Mouse (Mus musculus) fibroblast of lung, adult 2 months (primary cell): ENCODE measurements around the gene Pja2.
"Not testable (repeated sequence)": the region's sequence is repeated elsewhere in the genome, so short reads cannot be mapped to it uniquely, and the experiment has no call there.

Source experiments
- DNase-seq: peaks from one replicate; pipeline ENCODE4 v3.0.0-alpha.2; 2011; ENCODE audit warnings: low read depth

Gene Pja2

DNA sequence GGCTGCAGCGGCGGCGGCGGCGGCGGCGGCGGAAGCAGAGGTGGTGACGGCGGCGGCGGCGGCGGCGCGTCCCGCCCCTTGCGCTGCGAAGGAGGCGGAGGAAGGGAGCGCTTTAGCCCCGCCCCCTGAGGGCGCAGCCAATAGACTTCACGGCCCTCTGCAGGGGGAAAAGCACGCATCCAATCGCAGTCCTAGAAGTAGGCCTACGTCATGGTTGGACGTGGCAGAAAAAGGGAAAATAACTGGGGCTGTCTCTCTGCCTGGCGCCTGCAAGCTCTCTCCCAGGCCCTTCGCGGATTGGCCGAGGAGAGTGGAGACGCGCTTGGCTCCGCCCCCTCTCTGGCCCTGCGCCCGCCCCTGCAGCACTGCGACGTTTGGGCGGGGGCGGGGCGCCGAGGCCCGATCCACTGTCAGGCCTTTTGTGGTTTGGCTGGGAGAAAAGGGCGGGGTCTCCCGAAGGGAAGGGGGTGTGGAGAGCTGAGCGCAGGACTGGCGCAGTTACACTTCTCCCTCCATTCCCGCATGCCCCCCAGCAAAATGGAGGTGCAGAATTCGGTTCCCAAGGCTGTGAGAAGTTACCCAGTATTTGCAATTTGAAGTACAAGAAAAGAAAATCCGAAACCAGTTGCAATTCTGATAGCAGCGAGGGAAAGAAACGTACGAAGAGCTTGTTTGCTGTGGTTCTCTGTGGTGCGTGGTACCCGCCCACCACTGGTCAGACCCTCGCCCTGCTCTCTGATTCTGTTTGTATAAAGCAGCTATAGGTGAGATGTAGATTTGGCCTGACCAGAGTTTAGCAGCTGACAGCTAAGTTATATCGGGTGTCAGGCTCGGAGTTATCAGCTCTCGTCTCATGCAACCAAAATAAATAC lies at the start of gene Pja2:
Gene Pja2, minus strand, starts transcription at position 19 of the 872 bp plus-strand sequence.
- DNase-seq = peak; percentile 99

GRCm38 (mm10) chr17:64375327-64375726 lies 43.6 kb upstream of the Pja2 start:
- no peak for DNase-seq

DNA sequence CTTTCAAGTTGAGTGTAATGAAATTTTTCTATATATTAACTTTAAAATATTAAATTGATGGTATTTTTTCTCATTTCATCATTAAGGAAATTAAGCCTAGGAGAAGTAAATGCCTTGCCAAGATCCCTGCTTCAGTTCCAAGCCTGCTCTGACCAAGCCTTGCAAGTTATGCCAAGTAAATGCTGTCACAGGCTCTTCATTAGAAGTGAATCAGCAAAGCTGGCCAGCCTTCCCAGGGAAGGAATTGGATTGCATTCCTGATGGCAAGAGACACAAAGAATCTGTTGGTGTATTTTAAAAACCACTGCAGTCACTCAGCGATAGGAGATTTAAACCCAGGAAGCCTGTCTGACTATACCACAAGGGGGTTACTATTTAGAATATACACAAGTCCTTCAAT lies 32.0 kb upstream of the Pja2 start:
- DNase-seq = peak; percentile 82

GRCm38 (mm10) chr17:64362570-64362969 lies 30.9 kb upstream of the Pja2 start:
- peak; percentile 66 for DNase-seq

- DNase-seq = no peak
These were observed 30.3 kb upstream of the Pja2 start for GRCm38 (mm10) chr17:64361911-64362425.

- DNase-seq = no peak
These were observed 22.2 kb upstream of the Pja2 start for GRCm38 (mm10) chr17:64353940-64354339.

DNA sequence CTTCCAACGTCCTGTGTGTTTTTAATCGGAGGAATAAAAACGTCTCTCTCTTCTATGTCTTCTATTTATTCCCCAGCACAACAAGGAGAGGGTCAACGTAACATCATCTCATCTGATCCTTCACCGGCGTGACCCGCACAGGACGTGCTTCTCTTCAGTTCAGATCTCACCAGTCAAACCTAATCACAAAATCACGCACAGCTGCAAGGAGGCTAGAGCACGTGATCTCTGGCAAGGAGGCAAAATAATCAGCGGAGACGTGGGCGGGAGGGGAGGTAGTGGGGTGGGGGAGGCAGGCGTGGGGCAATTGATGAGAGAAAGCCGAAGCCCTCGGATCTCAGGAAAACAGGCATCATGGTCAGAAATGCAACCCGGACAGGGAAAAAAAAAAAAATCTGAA lies 14.4 kb upstream of the Pja2 start:
- no peak for DNase-seq

DNA sequence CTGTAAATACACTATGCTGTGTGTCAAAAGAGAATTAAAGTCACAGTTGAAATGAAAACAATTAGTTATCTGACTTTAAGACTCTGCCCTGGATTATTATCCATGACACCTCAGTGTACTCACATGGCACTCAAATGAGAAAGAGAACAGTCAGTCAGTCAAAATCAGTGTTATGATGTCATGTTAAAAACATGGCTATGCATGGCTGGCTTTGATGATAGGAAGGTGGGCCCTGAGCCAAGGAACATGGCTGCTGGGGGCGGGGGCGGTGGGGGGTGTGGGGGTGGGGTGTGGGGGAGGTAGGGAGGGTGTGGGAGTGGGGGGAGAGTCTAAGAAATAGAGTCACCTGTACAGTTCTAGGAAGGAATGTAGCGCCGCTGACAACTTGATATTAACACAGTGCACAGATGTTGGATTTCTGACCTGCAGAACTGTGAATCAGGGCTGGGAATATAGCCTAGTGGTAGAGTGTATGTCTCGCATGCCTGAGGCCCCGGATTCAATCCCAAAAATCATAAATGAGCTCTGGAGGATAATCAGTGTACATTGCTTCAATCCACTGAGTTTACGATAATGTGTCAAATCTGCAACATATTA lies 13.0 kb upstream of the Pja2 start:
- no peak for DNase-seq

DNA sequence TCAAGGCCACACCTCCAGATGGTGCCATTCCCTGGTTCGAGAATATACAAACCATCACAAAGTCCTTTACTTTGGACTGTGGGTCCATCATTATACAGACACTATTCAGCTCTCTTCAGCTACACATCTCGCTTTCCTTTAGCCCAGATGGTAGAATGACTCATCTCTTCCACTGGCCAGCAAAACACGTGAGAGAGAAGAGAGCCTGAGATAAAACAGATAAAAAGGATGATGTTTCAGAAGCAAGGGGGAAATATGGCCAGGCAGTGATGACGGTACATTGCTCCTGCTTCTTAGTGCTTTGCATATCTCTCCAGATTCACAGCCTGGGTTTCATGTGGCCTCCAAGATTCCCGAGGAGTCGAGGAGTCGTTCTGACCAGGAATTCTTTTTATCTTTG lies 10.0 kb upstream of the Pja2 start:
- no peak for DNase-seq

DNA sequence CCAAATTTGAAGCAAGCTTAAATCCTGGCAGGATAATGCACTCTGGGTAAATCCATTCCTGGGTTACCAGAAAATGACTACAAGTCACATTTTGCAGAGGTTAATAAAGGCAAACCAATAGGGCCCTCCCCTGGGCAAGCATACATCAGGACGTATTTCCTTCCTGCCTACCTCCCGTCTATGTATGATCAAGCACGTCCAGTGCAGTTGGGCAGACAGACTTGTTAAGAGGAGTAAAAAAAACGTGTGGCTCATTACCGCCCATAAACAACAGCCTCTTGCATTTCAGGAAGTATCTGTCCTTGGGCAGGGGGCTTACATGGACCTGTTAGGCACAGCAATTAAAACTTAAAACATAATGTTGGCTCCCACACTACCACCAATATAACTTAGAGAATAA lies 8.0 kb upstream of the Pja2 start:
- DNase-seq = no peak

GRCm38 (mm10) chr17:64337220-64337619 lies 5.5 kb upstream of the Pja2 start:
- no peak for DNase-seq

- DNase-seq = no peak
These were observed 2.2 kb upstream of the Pja2 start for GRCm38 (mm10) chr17:64333956-64334355.

DNA sequence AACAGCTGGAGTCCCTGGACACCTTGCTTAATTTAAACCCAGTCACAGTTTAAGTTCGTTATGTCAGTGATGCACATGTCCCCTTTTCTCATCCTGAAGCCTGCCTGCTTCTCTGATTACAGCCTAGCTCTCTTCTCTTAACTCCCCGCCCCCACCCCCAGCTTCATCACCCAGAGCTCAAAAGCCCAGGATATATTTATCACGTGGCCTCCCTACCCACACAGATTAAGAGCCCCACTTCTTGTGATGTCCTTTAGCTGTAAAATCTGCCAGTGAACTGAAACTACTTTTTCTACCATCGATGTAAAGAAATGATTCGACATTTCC lies 1.0 kb upstream of the Pja2 start:
- no peak for DNase-seq

- DNase-seq = no peak
These were observed 322 bp downstream of the Pja2 start for GRCm38 (mm10) chr17:64331291-64331897.

- DNase-seq = no peak
These were observed 831 bp downstream of the Pja2 start for GRCm38 (mm10) chr17:64330885-64331284.

GRCm38 (mm10) chr17:64324556-64324955 lies 7.2 kb downstream of the Pja2 start:
- DNase-seq = no peak

DNA sequence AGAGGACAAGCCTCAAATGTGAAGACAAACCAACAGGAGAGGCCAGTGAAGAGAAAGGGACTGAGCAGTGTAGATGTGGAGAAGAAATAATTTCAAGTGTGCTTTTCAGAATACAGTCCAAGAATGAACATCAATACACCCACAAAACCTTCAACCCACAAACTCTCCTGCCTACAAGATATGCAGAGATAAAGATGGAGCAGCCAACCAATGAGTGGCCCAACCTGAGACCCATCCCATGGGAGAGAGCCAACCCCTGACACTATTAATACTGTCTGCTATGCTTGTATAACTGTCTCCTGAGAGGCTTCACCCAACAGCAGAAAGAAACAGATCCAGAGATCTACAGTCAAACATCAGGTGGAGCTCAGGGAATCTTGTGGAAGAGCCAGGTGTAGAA lies 16.3 kb downstream of the Pja2 start:
- DNase-seq = no peak

- DNase-seq = not testable (repeated sequence)
These were observed 17.2 kb downstream of the Pja2 start for GRCm38 (mm10) chr17:64314523-64314922.

- DNase-seq = no peak
These were observed 34.1 kb downstream of the Pja2 start for GRCm38 (mm10) chr17:64297628-64298027.

GRCm38 (mm10) chr17:64292740-64293139 lies 39.0 kb downstream of the Pja2 start:
- DNase-seq = no peak

DNA sequence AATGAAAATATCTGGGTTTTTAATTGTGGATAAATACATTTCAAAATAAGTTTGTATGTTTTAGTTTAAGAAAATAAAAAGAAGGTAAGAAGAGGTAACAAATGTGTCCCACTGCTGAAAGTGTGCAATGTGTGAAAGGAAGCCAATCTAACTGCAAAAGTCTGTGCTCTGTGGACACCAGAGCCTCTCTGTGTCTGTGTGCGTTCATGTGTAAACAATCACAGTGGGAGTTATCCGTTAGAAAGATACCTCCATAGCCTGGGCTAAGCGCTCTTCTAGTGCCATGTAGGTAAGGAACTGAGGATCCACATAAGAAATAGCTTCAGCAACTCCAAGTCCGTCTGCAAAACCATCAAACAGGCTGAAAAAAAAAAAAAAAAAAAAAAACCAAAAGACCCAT lies 42.0 kb downstream of the Pja2 start:
- DNase-seq = no peak

DNA sequence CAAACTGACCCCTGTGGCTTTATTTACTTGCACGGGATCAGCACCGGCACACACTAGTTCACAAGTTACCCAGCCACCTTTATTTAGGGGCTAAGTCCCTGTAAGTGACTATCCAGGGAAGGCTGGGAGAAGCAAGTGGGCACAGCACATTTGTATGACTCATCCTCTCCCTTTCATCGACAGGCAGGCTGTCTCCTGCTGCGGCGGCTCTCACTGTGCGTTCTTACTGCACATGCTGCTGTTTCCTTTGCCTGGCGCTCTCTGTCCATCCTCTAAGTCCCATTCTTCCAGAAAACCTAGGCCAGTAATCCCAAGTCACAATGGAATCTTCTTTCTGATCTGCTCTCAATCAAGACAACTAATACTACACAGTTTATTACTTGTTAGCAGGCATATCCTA lies 43.7 kb downstream of the Pja2 start:
- no peak for DNase-seq

DNA sequence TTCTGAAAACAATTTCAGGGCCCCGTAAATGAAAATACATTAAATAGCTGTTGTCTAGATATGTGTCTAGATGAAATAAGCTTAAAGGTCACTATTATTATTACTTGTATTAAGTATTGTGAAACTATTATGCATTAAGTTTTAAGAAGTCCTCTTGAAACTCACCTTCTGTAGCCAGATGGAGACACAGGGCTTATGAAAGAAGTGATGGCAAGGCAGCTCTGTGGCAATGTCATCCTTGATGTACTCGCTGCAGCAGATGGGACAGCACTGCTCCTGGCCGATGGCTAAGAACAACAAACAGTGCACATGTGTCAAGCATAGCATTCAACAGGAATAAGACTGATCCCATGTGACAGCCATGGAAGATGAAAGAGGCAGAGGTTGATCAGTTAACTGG lies 44.9 kb downstream of the Pja2 start:
- DNase-seq = no peak
